Mouse (Mus musculus) CD4-positive, CD25-positive, alpha-beta regulatory T cell, adult 9 weeks (primary cell): ENCODE results near the gene Got1. TPM values are rescaled to one million over a fixed set of nuclear protein-coding genes. Genes with fewer than 3 reads are reported as not detected.

Experiments used
- polyA plus RNA-seq: library from polyadenylated mRNA; unstranded; fragments of 100-300 nt; shearing (Covaris generic); gene quantifications from one replicate; pipeline ENCODE4 v1.2.1, GENCODE M21; 2017

Gene Got1
- polyA plus RNA-seq = 44.9 TPM

GRCm38 (mm10) chr19:43524187-43525103 lies at the start of gene Got1:
Gene Got1 (minus strand): TSS chr19:43524605.

Other genes with a start within 250 kb of the Got1 start
- gene Hpse2, start 136.2 kb downstream of the Got1 start, polyA plus RNA-seq = not detected
- gene Cnnm1, start 84.2 kb downstream of the Got1 start, polyA plus RNA-seq = not detected
- not detected for gene Nkx2-3, start 87.7 kb upstream of the Got1 start, polyA plus RNA-seq
- 5.2 TPM for gene Slc25a28, start 150.3 kb upstream of the Got1 start, polyA plus RNA-seq
- 4.3 TPM for gene Entpd7, start 165.1 kb upstream of the Got1 start, polyA plus RNA-seq
- gene Cutc, start 228.4 kb upstream of the Got1 start, polyA plus RNA-seq = 14.6 TPM
- gene Cox15, start 228.4 kb upstream of the Got1 start, polyA plus RNA-seq = 40.5 TPM